Mouse (Mus musculus) kidney, embryonic 16.5 days (tissue): ENCODE measurements at regions not wholly inside any gene's neighbourhood (a gene's known extent, or its start where the extent isn't known, plus 50 kb on each side); places are given as distances from the start of the nearest gene placed in this dataset.

Experiments
- ATAC-seq: fragments of 200-750 bp; cut with Nextera tagmentation; 2 replicates; pipeline ENCODE4 v1.8.0; 2017; ENCODE audit warnings: moderate TSS enrichment; ENCODE audit not compliant: low FRiP score, low TSS enrichment
- H3K27ac ChIP-seq: fragments of 300-500 bp; sonication (generic); 2 replicates; pipeline ENCODE4 v1.5.1; 2014; ENCODE audit warnings: low read length
- H3K27me3 ChIP-seq: fragments of 300-500 bp; sonication (generic); 2 replicates; pipeline ENCODE4 v1.6.1; 2014; ENCODE audit warnings: low read length, control low read depth, mixed read lengths; ENCODE audit not compliant: insufficient read depth
- H3K36me3 ChIP-seq: fragments of 300-500 bp; sonication (generic); 2 replicates; pipeline ENCODE4 v1.6.1; 2014; ENCODE audit warnings: low read length, control low read depth, mixed read lengths; ENCODE audit not compliant: insufficient read depth
- H3K4me1 ChIP-seq: fragments of 300-500 bp; sonication (generic); 2 replicates; pipeline ENCODE4 v1.6.1; 2014; ENCODE audit warnings: low read length, control low read depth, mixed read lengths; ENCODE audit not compliant: insufficient read depth
- H3K4me2 ChIP-seq: fragments of 300-500 bp; sonication (generic); replicated peaks from 2 replicates; pipeline ENCODE4 v1.6.1; 2014; ENCODE audit warnings: low read depth, low read length
- H3K4me3 ChIP-seq: fragments of 300-500 bp; sonication (generic); 2 replicates; pipeline ENCODE4 v1.5.1; 2014; ENCODE audit warnings: mild to moderate bottlenecking, low read length
- H3K9ac ChIP-seq: fragments of 300-500 bp; sonication (generic); replicated peaks from 2 replicates; pipeline ENCODE4 v1.6.1; 2014; ENCODE audit warnings: low read length
- H3K9me3 ChIP-seq: fragments of 300-500 bp; sonication (generic); 2 replicates; pipeline ENCODE4 v1.6.1; 2016; ENCODE audit warnings: low read length, control low read depth
- WGBS: fragments of 180-500 bp; shearing (Covaris S2); extraction: QIAGEN DNeasy Blood & Tissue Kit; methylation state at CpG from one replicate; pipeline ENCODE4 v1.1.7; 2014; 5-methylcytosine and 5-hydroxymethylcytosine counted together

DNA sequence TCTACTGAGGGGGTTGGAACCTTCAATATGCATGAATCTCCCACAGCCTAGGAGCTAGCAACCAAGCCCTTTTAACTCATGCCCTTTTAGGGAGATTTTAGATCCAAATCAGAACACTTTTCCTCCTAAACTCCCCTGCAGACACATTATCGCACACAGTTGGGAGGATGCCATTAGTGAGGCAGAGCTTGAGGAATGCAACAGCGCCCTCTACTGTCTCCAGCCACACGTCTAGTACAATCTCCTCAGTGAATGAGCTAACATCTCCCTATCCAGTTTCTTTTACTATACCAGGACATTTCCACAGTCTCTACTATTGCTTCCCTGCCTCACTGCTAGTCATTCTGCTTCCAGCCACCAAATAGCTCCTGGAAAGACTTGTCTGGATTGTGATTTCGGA is 59.3 kb downstream of the 1700080O16Rik start:
- Histone ChIP-seq H3K27me3 (no peaks in the 10 kb centered on the region; the same call in 1 of the 2 replicates), H3K36me3 (no peaks in the 10 kb centered on the region), H3K4me2 (no peak overlapping the region), H3K27ac (no peak overlapping the region), H3K9me3 (no peaks in the 10 kb centered on the region), H3K4me3 (no peak overlapping the region), H3K9ac (no peak overlapping the region), H3K4me1 (no peaks in the 10 kb centered on the region)
- 21% methylated on average over 4 of the region's 4 CpGs for WGBS
- peak; percentile 82 for ATAC-seq

GRCm38 (mm10) chrX:51911566-51911965 is 61.0 kb downstream of the 1700080O16Rik start:
- no peaks in the 10 kb centered on the region for H3K9me3 ChIP-seq
- H3K4me2 ChIP-seq = no peak overlapping the region
- no peak overlapping the region for H3K9ac ChIP-seq
- WGBS = 47% methylated on average over 1 of the region's 1 CpGs
- H3K4me3 ChIP-seq = no peak overlapping the region
- H3K4me1 ChIP-seq = no peaks in the 10 kb centered on the region
- no peaks in the 10 kb centered on the region; the same call in 1 of the 2 replicates for H3K27me3 ChIP-seq
- no peak for ATAC-seq
- no peaks in the 10 kb centered on the region for H3K36me3 ChIP-seq
- no peak overlapping the region for H3K27ac ChIP-seq

DNA sequence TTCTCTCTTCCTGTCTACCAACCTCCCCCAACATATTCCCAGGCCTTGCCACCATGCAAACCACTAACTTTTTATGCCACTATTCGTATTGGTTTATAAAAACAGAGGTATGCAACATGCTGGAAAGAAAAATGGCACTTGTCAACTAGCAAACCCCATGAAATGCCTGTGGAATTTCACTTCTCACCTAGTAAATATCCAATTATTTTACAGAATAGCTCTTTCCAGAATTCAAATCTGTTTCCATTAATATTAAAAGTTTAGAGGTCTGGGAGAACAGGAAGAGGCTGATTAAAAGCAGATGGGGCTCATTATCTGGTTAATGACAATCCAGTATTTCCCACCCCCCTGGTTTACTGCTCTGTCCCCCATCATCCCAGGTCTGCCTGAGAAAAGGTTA is 62.0 kb downstream of the 1700080O16Rik start:
- H3K9ac ChIP-seq = no peak overlapping the region
- no peak overlapping the region for H3K4me2 ChIP-seq
- no peaks in the 10 kb centered on the region for H3K4me1 ChIP-seq
- no peak overlapping the region for H3K27ac ChIP-seq
- no peak overlapping the region for H3K4me3 ChIP-seq
- H3K27me3 ChIP-seq = no peaks in the 10 kb centered on the region; the same call in 1 of the 2 replicates
- no peak for ATAC-seq
- no peaks in the 10 kb centered on the region for H3K36me3 ChIP-seq
- no peaks in the 10 kb centered on the region for H3K9me3 ChIP-seq
- WGBS = 61% methylated on average over 1 of the region's 1 CpGs

GRCm38 (mm10) chrX:51898445-51898844 is 74.1 kb downstream of the 1700080O16Rik start:
- Histone ChIP-seq H3K27me3 (no peaks in the 10 kb centered on the region; the same call in 1 of the 2 replicates), H3K36me3 (no peaks in the 10 kb centered on the region), H3K27ac (no peak overlapping the region), H3K4me2 (no peak overlapping the region), H3K9ac (no peak overlapping the region), H3K4me1 (no peaks in the 10 kb centered on the region), H3K4me3 (no peak overlapping the region), H3K9me3 (no peaks in the 10 kb centered on the region)
- WGBS = 90% methylated on average over 4 of the region's 4 CpGs
- ATAC-seq = no peak

GRCm38 (mm10) chrX:51897059-51897458 is 75.5 kb downstream of the 1700080O16Rik start:
- H3K36me3 ChIP-seq = no peaks in the 10 kb centered on the region
- H3K4me3 ChIP-seq = no peak overlapping the region
- no peaks in the 10 kb centered on the region for H3K9me3 ChIP-seq
- H3K9ac ChIP-seq = no peak overlapping the region
- no peak overlapping the region for H3K27ac ChIP-seq
- no peak overlapping the region for H3K4me2 ChIP-seq
- 32% methylated on average over 5 of the region's 5 CpGs for WGBS
- no peaks in the 10 kb centered on the region for H3K4me1 ChIP-seq
- no peak for ATAC-seq
- H3K27me3 ChIP-seq = no peaks in the 10 kb centered on the region; the same call in 1 of the 2 replicates

GRCm38 (mm10) chrX:51895646-51896190 is 76.9 kb downstream of the 1700080O16Rik start:
- Histone ChIP-seq H3K27me3 (no peaks in the 10 kb centered on the region; the same call in 1 of the 2 replicates), H3K4me2 (no peak overlapping the region), H3K9ac (no peak overlapping the region), H3K36me3 (no peaks in the 10 kb centered on the region), H3K9me3 (no peaks in the 10 kb centered on the region), H3K4me3 (no peak overlapping the region), H3K27ac (no peak overlapping the region), H3K4me1 (no peaks in the 10 kb centered on the region)
- WGBS = 71% methylated on average over 10 of the region's 10 CpGs
- ATAC-seq = no peak

DNA sequence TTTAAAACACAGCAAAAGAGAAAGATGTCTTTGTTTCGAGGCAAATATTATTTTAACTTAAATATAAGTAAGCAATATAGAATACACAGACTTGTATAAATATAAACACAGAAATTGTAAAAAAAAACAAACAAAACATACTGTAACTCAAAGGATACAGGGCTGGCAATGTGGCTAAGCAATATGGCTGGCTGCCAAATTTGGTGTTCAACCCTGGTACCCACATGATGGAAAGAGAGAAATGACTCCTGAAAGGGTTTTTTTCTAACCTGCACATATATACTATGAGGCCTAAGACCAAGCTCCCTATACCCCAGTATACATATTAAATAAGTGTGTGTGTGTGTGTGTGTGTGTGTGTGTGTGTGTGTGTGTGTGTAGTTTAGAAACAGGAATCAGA is 79.9 kb downstream of the 1700080O16Rik start:
- H3K9me3 ChIP-seq = no peaks in the 10 kb centered on the region
- no peaks in the 10 kb centered on the region for H3K36me3 ChIP-seq
- H3K27me3 ChIP-seq = peaks cover 5% of the 10 kb centered on the region; the same call in 1 of the 2 replicates
- no peaks in the 10 kb centered on the region for H3K4me1 ChIP-seq
- no peak overlapping the region for H3K4me3 ChIP-seq
- no peak for ATAC-seq
- 64% methylated on average over 1 of the region's 1 CpGs for WGBS
- H3K9ac ChIP-seq = no peak overlapping the region
- no peak overlapping the region for H3K4me2 ChIP-seq
- no peak overlapping the region for H3K27ac ChIP-seq

DNA sequence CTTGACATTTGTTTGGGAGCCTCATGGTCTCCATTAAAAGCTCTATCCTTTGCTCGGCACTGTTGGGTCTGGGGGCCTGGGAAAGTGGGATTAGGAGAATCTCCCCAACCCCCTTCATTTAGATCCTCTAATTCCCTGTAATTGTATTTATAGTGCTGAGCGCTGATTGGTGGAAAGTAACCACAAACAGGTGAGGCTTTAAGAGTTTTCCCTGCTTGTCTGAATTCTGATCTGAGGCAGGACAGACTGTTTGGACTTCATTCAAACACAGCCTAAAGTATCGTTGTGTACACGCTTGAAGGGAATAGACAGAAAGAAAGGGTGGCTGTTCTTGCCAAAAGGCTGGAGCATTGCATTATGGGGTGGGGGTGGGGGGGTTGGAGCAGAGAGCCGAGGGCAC is 85.1 kb upstream of the Usp26 start:
- 90% methylated on average over 5 of the region's 5 CpGs for WGBS
- no peak for ATAC-seq

More for the DNA sequence above, 85.1 kb upstream of the Usp26 start:
- no peaks in the 10 kb centered on the region for H3K36me3 ChIP-seq
- H3K9ac ChIP-seq = no peak overlapping the region
- H3K4me2 ChIP-seq = no peak overlapping the region
- H3K4me1 ChIP-seq = no peaks in the 10 kb centered on the region
- no peak overlapping the region for H3K27ac ChIP-seq
- H3K4me3 ChIP-seq = no peak overlapping the region
- no peaks in the 10 kb centered on the region for H3K9me3 ChIP-seq
- peaks cover 8% of the 10 kb centered on the region; the same call in 1 of the 2 replicates for H3K27me3 ChIP-seq
